ENCODE assay signal across 9 mouse cellular contexts in genomic region chr6:135251849-135252727, GRCm38 (mm10). TPM values are rescaled to one million over a fixed set of nuclear protein-coding genes. Genes with fewer than 3 reads are reported as not detected.
DNase-seq lines count a peak whose midpoint lies in the region; ATAC-seq and TF ChIP-seq lines count a peak whose summit lies in the region.
"Had no signal": no experiment of that assay in that cellular context is flagged by ENCODE, and none has a peak within 500 bp of the region (broad histone marks: within the 10 kb centered on the region; RNA-seq: fewer than 3 reads in every experiment).

No protein-coding gene starts in this region.

- POLR2A ChIA-PET in Patski (lab: Charles Lee) = interaction anchor here (1.6 kb wide), 1 partner anchor 71 kb away, joined by 3 read pairs; no protein-coding TSS in a partner anchor

- no peak overlapping the region for H3K9ac ChIP-seq in liver, postnatal 0 days (replicated peaks)
- no peak overlapping the region for H3K9ac ChIP-seq in neural tube, embryonic 15.5 days (replicated peaks)

- in situ Hi-C loops in Patski (cut with MboI; ENCODE audit: low pct_unique_long_range_greater_than_20kb) = no loop called here

- WGBS in liver, postnatal 0 days (ENCODE audit: insufficient replicate concordance) = 52% methylated on average over 24 of the region's 24 CpGs
- WGBS in neural tube, embryonic 15.5 days = 47% methylated on average over 24 of the region's 24 CpGs
- 69% methylated on average over 24 of the region's 24 CpGs for WGBS in thymus, adult 2 months

- 0 out of 2 replicates have a peak overlapping the region, but pooled peaks have one; percentile 51 for H3K27ac ChIP-seq in liver, postnatal 0 days (ENCODE audit: low read depth)
- peak overlapping the region; percentile 75 for H3K27ac ChIP-seq in neural tube, embryonic 15.5 days (replicated peaks)
- no peak overlapping the region for H3K27ac ChIP-seq in thymus, adult 2 months (ENCODE audit: control insufficient read depth, insufficient read depth, low read length)

- H3K4me2 ChIP-seq in liver, postnatal 0 days (ENCODE audit: low read depth, low read length) = peak overlapping the region; percentile 35
- H3K4me2 ChIP-seq in neural tube, embryonic 15.5 days = peak overlapping the region; percentile 49

- TF ChIP-seq CTCF in Patski (IDR thresholded peaks at IDR 0.05) = no peak
- TF ChIP-seq CTCF in liver, postnatal 0 days (IDR thresholded peaks at IDR 0.05; ENCODE audit: low read depth) = no peak
- no peak for TF ChIP-seq CTCF in thymus, adult 2 months (IDR thresholded peaks at IDR 0.05; ENCODE audit: borderline replicate concordance, control insufficient read depth, extremely low read depth, insufficient read depth, low read length, poor library complexity)

- CTCF ChIA-PET in Patski (lab: Charles Lee) = interaction anchor here (2.9 kb wide), 1 partner anchor 147 kb away, joined by 11 read pairs; no protein-coding TSS in a partner anchor

- no peaks in the 10 kb centered on the region for H3K27me3 ChIP-seq in Patski
- peaks cover 10% of the 10 kb centered on the region; the same call in 1 of the 2 replicates for H3K27me3 ChIP-seq in liver, postnatal 0 days (ENCODE audit: insufficient read depth, low read length)
- no peaks in the 10 kb centered on the region for H3K27me3 ChIP-seq in neural tube, embryonic 15.5 days (replicated peaks)
- no peaks in the 10 kb centered on the region for H3K27me3 ChIP-seq in thymus, adult 2 months (ENCODE audit: control insufficient read depth, insufficient read depth, low read length)

- ATAC-seq in Patski = peak; percentile 64
- ATAC-seq in hematopoietic stem cell, adult 5-6 weeks (replicated peaks in 1 of 2; ENCODE audit: insufficient read depth in 1 of 2, low FRiP score in 2 of 2, low TSS enrichment in 1 of 2, low read depth in 1 of 2, poor library complexity in 2 of 2, severe bottlenecking in 2 of 2) = peak; percentile 13 to 60; a peak in 3 of 4 replicates
- peak; percentile 50 for ATAC-seq in liver, postnatal 0 days
- ATAC-seq in neural tube, embryonic 15.5 days (ENCODE audit: low FRiP score) = peak; percentile 72

- H3K36me3 ChIP-seq in liver, postnatal 0 days (replicated peaks; ENCODE audit: insufficient read depth, low read length) = no peaks in the 10 kb centered on the region
- no peaks in the 10 kb centered on the region for H3K36me3 ChIP-seq in neural tube, embryonic 15.5 days
- H3K36me3 ChIP-seq in thymus, adult 2 months (ENCODE audit: control insufficient read depth, insufficient read depth, low read length) = no peaks in the 10 kb centered on the region

- TF ChIP-seq POLR2A in thymus, adult 2 months (IDR thresholded peaks at IDR 0.05; ENCODE audit: control insufficient read depth, extremely low read depth, insufficient read depth, low read length, poor library complexity) = no peak

- DNase-seq in Patski (ENCODE audit: low read depth, low spot score) = no peak
- DNase-seq in embryo, embryonic 11.5 days (ENCODE audit: low read depth, low spot score) = peak; percentile 29
- DNase-seq in liver, postnatal 0 days = peak; percentile 34
- no peak for DNase-seq in thymus, adult 2 months
- no peak for DNase-seq in left cerebral cortex, adult 9 months (ENCODE audit: low spot score in 2 of 2)
- no peak for DNase-seq in thymus, adult 18-20 months

- TF ChIP-seq EP300 in liver, postnatal 0 days (IDR thresholded peaks at IDR 0.05; ENCODE audit: low read depth) = no peak

- no peaks in the 10 kb centered on the region for H3K9me3 ChIP-seq in liver, postnatal 0 days (ENCODE audit: low read length)
- H3K9me3 ChIP-seq in neural tube, embryonic 15.5 days (replicated peaks) = no peaks in the 10 kb centered on the region

- H3K4me1 ChIP-seq in liver, postnatal 0 days (ENCODE audit: insufficient read depth) = peaks cover 6% of the 10 kb centered on the region; the same call in 1 of the 2 replicates
- peaks cover 28% of the 10 kb centered on the region for H3K4me1 ChIP-seq in neural tube, embryonic 15.5 days
- H3K4me1 ChIP-seq in thymus, adult 2 months (replicated peaks; ENCODE audit: control insufficient read depth, insufficient read depth, low read length) = peaks cover 11% of the 10 kb centered on the region

- H3K4me3 ChIP-seq in liver, postnatal 0 days (ENCODE audit: low read depth, low read length) = no peak overlapping the region
- H3K4me3 ChIP-seq in neural tube, embryonic 15.5 days (replicated peaks) = peak overlapping the region; percentile 19
- H3K4me3 ChIP-seq in thymus, adult 2 months (ENCODE audit: control insufficient read depth, insufficient read depth, low read length) = no peak overlapping the region

RNA-seq across cellular contexts. Expression of gene Gsg1, which starts 2.1 kb away (rescaled TPM):
- polyA plus RNA-seq in Patski (2021) = 0.05 TPM
- 1.6 TPM in 1 of 2 replicates, not detected in the other for total RNA-seq in hematopoietic stem cell, adult 5-6 weeks (2017)
- polyA plus RNA-seq in liver, postnatal 0 days (2015; fragmentation: Nextera tagmentation; extraction: Ambion mirVana) = 0.14 and 0.26 TPM in 2 replicates
- polyA plus RNA-seq in neural tube, embryonic 15.5 days (2015; fragmentation: Nextera tagmentation; extraction: Ambion mirVana) = 0.59 TPM in 1 of 2 replicates, not detected in the other
- 0.79 and 1.8 TPM in 2 replicates for polyA plus RNA-seq in thymus, adult 2 months (2012; rRNA removed)
- total RNA-seq: neutrophil, adult 5-6 weeks had no signal

RNA-seq across cellular contexts. Expression of gene Hebp1, which starts 54.3 kb away (rescaled TPM):
- polyA plus RNA-seq in Patski (2021) = 5.2 TPM
- total RNA-seq in hematopoietic stem cell, adult 5-6 weeks (2017) = 19.4 and 54.6 TPM in 2 replicates
- polyA plus RNA-seq in liver, postnatal 0 days (2015; fragmentation: Nextera tagmentation; extraction: Ambion mirVana) = 94.2 and 108 TPM in 2 replicates
- polyA plus RNA-seq in neural tube, embryonic 15.5 days (2015; fragmentation: Nextera tagmentation; extraction: Ambion mirVana) = 6.2 and 10.8 TPM in 2 replicates
- polyA plus RNA-seq in thymus, adult 2 months (2012; rRNA removed) = 26.4 and 34.1 TPM in 2 replicates

RNA-seq across cellular contexts. Expression of gene Fam234b, which starts 54.3 kb away (rescaled TPM):
- 16.8 TPM for polyA plus RNA-seq in Patski (2021)
- total RNA-seq in hematopoietic stem cell, adult 5-6 weeks (2017) = 14.1 and 15.5 TPM in 2 replicates
- polyA plus RNA-seq in liver, postnatal 0 days (2015; fragmentation: Nextera tagmentation; extraction: Ambion mirVana) = 15.4 and 17.1 TPM in 2 replicates
- polyA plus RNA-seq in neural tube, embryonic 15.5 days (2015; fragmentation: Nextera tagmentation; extraction: Ambion mirVana) = 99.6 and 105 TPM in 2 replicates
- polyA plus RNA-seq in thymus, adult 2 months (2012; rRNA removed) = 42.1 TPM in 2 replicates

RNA-seq across cellular contexts. Expression of gene Pbp2, which starts 58.1 kb away (rescaled TPM):
- not detected for polyA plus RNA-seq in Patski (2021)
- not detected in 2 replicates for total RNA-seq in hematopoietic stem cell, adult 5-6 weeks (2017)
- not detected in 2 replicates for polyA plus RNA-seq in liver, postnatal 0 days (2015; fragmentation: Nextera tagmentation; extraction: Ambion mirVana)
- 0.14 TPM in 1 of 2 replicates, not detected in the other for polyA plus RNA-seq in neural tube, embryonic 15.5 days (2015; fragmentation: Nextera tagmentation; extraction: Ambion mirVana)
- polyA plus RNA-seq in thymus, adult 2 months (2012; rRNA removed) = not detected in 2 replicates

Comparison
In these comparisons a context has a peak if more than half of its experiments do, and no peak if none do; other contexts are left out.
1. DNase-seq: peak in embryo, embryonic 11.5 days (single experiment) and liver, postnatal 0 days (single experiment); none in Patski (single experiment), thymus, adult 2 months (single experiment), left cerebral cortex, adult 9 months (0 of 2) and thymus, adult 18-20 months (0 of 2).
2. Peak in every context shown above with its lines, with median percentiles within 50 percentile points of each other: ATAC-seq.